Mouse (Mus musculus) CH12.LX (cell line): ENCODE results near the gene Lrp6. TPM values are rescaled to one million over a fixed set of nuclear protein-coding genes. Genes with fewer than 3 reads are reported as not detected.

Experiments used
- DNase-seq: peaks from one replicate; pipeline ENCODE4 v3.0.0-alpha.2; 2013; ENCODE audit errors: extremely low read depth
- H3K27ac ChIP-seq: 2 replicates; pipeline ENCODE4 v1.5.1; 2012; ENCODE audit warnings: low read depth, mild to moderate bottlenecking, control low read depth, moderate library complexity; ENCODE audit not compliant: insufficient read depth
- H3K27me3 ChIP-seq: replicated peaks from 2 replicates; pipeline ENCODE3; 2012; ENCODE audit warnings: inconsistent platforms
- H3K36me3 ChIP-seq, 2 experiments: replicated peaks in 1 of 2; 2 replicates each; pipeline versions ENCODE3 to v1.6.1; 2012; ENCODE audit warnings: inconsistent platforms in 1 of 2, low read length in 1 of 2, mild to moderate bottlenecking in 1 of 2, mixed read lengths in 1 of 2, moderate library complexity in 1 of 2; ENCODE audit not compliant: control insufficient read depth in 1 of 2, insufficient read depth in 1 of 2
- H3K4me1 ChIP-seq, 2 experiments: 2 replicates each; pipeline ENCODE4 v1.6.1; 2012; ENCODE audit warnings: inconsistent platforms in 1 of 2, moderate library complexity in 1 of 2; ENCODE audit not compliant: insufficient read depth in 2 of 2, control insufficient read depth in 1 of 2
- H3K4me2 ChIP-seq: 2 replicates; pipeline ENCODE4 v1.6.1; 2012; ENCODE audit warnings: low read depth, mild to moderate bottlenecking, control low read depth; ENCODE audit not compliant: poor library complexity, insufficient read depth, severe bottlenecking
- H3K4me3 ChIP-seq, 3 experiments: fragments of 150-350 bp in 1 of 3; sonication (generic) in 1 of 3; replicated peaks in 1 of 3; 2 replicates each; pipeline versions ENCODE3 to v1.5.1; 2011 to 2012; ENCODE audit warnings: low read depth in 2 of 3, low read length in 2 of 3, mild to moderate bottlenecking in 2 of 3, moderate library complexity in 2 of 3, control low read depth in 1 of 3, improper control_type of control experiment in 1 of 3, inconsistent platforms in 1 of 3, mixed read lengths in 1 of 3; ENCODE audit not compliant: poor library complexity in 1 of 3
- H3K79me2 ChIP-seq: replicated peaks from 2 replicates; pipeline ENCODE4 v1.6.1; 2012; ENCODE audit warnings: mild to moderate bottlenecking, moderate library complexity; ENCODE audit not compliant: control insufficient read depth, poor library complexity, insufficient read depth, severe bottlenecking; ENCODE audit errors: extremely low read depth
- H3K9ac ChIP-seq: 2 replicates; pipeline ENCODE4 v1.6.1; 2012; ENCODE audit warnings: low read depth, mild to moderate bottlenecking, control low read depth, moderate library complexity; ENCODE audit not compliant: insufficient read depth
- H3K9me3 ChIP-seq: replicated peaks from 2 replicates; pipeline ENCODE3; 2012; ENCODE audit warnings: low read length, inconsistent platforms, mixed read lengths
- BHLHE40 ChIP-seq: IDR thresholded peaks from 2 replicates; pipeline ENCODE4 v1.6.1; 2011; ENCODE audit warnings: mild to moderate bottlenecking, low read depth, low read length, improper control_type of control experiment
- CHD1 ChIP-seq: IDR thresholded peaks from 2 replicates; pipeline ENCODE4 v1.6.1; 2012; ENCODE audit warnings: low read depth, low read length, improper control_type of control experiment, inconsistent platforms
- CHD2 ChIP-seq: IDR thresholded peaks from 2 replicates; pipeline ENCODE4 v1.6.1; 2011; ENCODE audit warnings: low read length, improper control_type of control experiment
- CTCF ChIP-seq, 2 experiments: IDR thresholded peaks in 1 of 2; conservative IDR thresholded peaks in 1 of 2; 2 replicates each; pipeline ENCODE4 v1.5.1; 2011 to 2012; ENCODE audit warnings: low read depth in 2 of 2, low read length in 2 of 2, improper control_type of control experiment in 1 of 2, inconsistent platforms in 1 of 2, mild to moderate bottlenecking in 1 of 2, moderate library complexity in 1 of 2
- E2F4 ChIP-seq: IDR thresholded peaks from 2 replicates; pipeline ENCODE4 v1.6.1; 2011; ENCODE audit warnings: low read depth, low read length, improper control_type of control experiment; ENCODE audit not compliant: insufficient replicate concordance
- EP300 ChIP-seq: IDR thresholded peaks from 2 replicates; pipeline ENCODE4 v1.6.1; 2011; ENCODE audit warnings: low read length, improper control_type of control experiment
- ETS1 ChIP-seq: conservative IDR thresholded peaks from 2 replicates; pipeline ENCODE4 v1.6.1; 2012; ENCODE audit warnings: low read depth, mild to moderate bottlenecking, inconsistent platforms, low read length, improper control_type of control experiment, moderate library complexity
- GABPA ChIP-seq: IDR thresholded peaks from 2 replicates; pipeline ENCODE4 v1.6.1; 2012; ENCODE audit warnings: low read depth, low read length, improper control_type of control experiment, inconsistent platforms; ENCODE audit not compliant: insufficient replicate concordance
- HCFC1 ChIP-seq: IDR thresholded peaks from 2 replicates; pipeline ENCODE4 v1.6.1; 2012; ENCODE audit warnings: low read depth, mild to moderate bottlenecking, inconsistent platforms, low read length, improper control_type of control experiment
- IRF4 ChIP-seq: IDR thresholded peaks from 2 replicates; pipeline ENCODE4 v1.6.1; 2014; ENCODE audit warnings: low read depth, mild to moderate bottlenecking, inconsistent platforms, low read length, improper control_type of control experiment
- JUN ChIP-seq: IDR thresholded peaks from 2 replicates; pipeline ENCODE4 v1.6.1; 2011; ENCODE audit warnings: low read depth, mild to moderate bottlenecking, low read length, improper control_type of control experiment, moderate library complexity; ENCODE audit not compliant: insufficient read depth
- JUND ChIP-seq: conservative IDR thresholded peaks from 2 replicates; pipeline ENCODE4 v1.6.1; 2011; ENCODE audit warnings: low read depth, low read length, improper control_type of control experiment
- KAT2A ChIP-seq: IDR thresholded peaks from 2 replicates; pipeline ENCODE4 v1.6.1; 2012; ENCODE audit warnings: low read length, improper control_type of control experiment, inconsistent platforms; ENCODE audit not compliant: insufficient replicate concordance
- MAFK ChIP-seq: IDR thresholded peaks from 2 replicates; pipeline ENCODE4 v1.6.1; 2011; ENCODE audit warnings: low read length, improper control_type of control experiment; ENCODE audit not compliant: insufficient replicate concordance
- MAZ ChIP-seq: IDR thresholded peaks from 2 replicates; pipeline ENCODE4 v1.6.1; 2012; ENCODE audit warnings: low read depth, mild to moderate bottlenecking, inconsistent platforms, low read length, improper control_type of control experiment, moderate library complexity
- MEF2A ChIP-seq: IDR thresholded peaks from 2 replicates; pipeline ENCODE4 v1.6.1; 2014; ENCODE audit warnings: low read depth, mild to moderate bottlenecking, inconsistent platforms, low read length, improper control_type of control experiment, borderline replicate concordance
- MXI1 ChIP-seq: IDR thresholded peaks from 2 replicates; pipeline ENCODE4 v1.6.1; 2011; ENCODE audit warnings: mild to moderate bottlenecking, low read depth, low read length, improper control_type of control experiment
- MYC ChIP-seq: IDR thresholded peaks from 2 replicates; pipeline ENCODE4 v1.6.1; 2011; ENCODE audit warnings: low read depth, mild to moderate bottlenecking, improper control_type of control experiment, low read length
- NELFE ChIP-seq: IDR thresholded peaks from 2 replicates; pipeline ENCODE4 v1.6.1; 2011; ENCODE audit warnings: low read depth, low read length, improper control_type of control experiment
- NRF1 ChIP-seq: IDR thresholded peaks from 2 replicates; pipeline ENCODE4 v1.6.1; 2014; ENCODE audit warnings: low read depth, mild to moderate bottlenecking, inconsistent platforms, low read length, improper control_type of control experiment, moderate library complexity
- POLR2AphosphoS2 ChIP-seq: IDR thresholded peaks from 2 replicates; pipeline ENCODE4 v1.6.1; 2011; ENCODE audit warnings: low read depth, low read length, improper control_type of control experiment
- SIN3A ChIP-seq: IDR thresholded peaks from 2 replicates; pipeline ENCODE4 v1.6.1; 2012; ENCODE audit warnings: low read length, improper control_type of control experiment, inconsistent platforms
- SMC3 ChIP-seq: IDR thresholded peaks from 2 replicates; pipeline ENCODE4 v1.6.1; 2011; ENCODE audit warnings: low read depth, low read length, improper control_type of control experiment
- TCF12 ChIP-seq: IDR thresholded peaks from 2 replicates; pipeline ENCODE4 v1.6.1; 2014; ENCODE audit warnings: low read depth, mild to moderate bottlenecking, inconsistent platforms, low read length, improper control_type of control experiment
- UBTF ChIP-seq: IDR thresholded peaks from 2 replicates; pipeline ENCODE4 v1.6.1; 2012; ENCODE audit warnings: low read depth, mild to moderate bottlenecking, inconsistent platforms, low read length, improper control_type of control experiment, moderate library complexity
- USF2 ChIP-seq: conservative IDR thresholded peaks from 2 replicates; pipeline ENCODE4 v1.6.1; 2011; ENCODE audit warnings: low read depth, low read length, improper control_type of control experiment
- ZMIZ1 ChIP-seq: IDR thresholded peaks from 2 replicates; pipeline ENCODE4 v1.6.1; 2012; ENCODE audit warnings: low read depth, mild to moderate bottlenecking, inconsistent platforms, low read length, improper control_type of control experiment
- ZNF384 ChIP-seq: IDR thresholded peaks from 2 replicates; pipeline ENCODE4 v1.6.1; 2012; ENCODE audit warnings: low read depth, low read length, improper control_type of control experiment, inconsistent platforms
- dilution Hi-C: fragments of 300-500 bp; cut with MboI; formaldehyde crosslinking; loops from 2 replicates; pipeline ENCODE4 v1.14.3; 2020; ENCODE audit warnings: low sequenced_read_pairs; ENCODE audit not compliant: extremely low pct_unique_long_range_greater_than_20kb, extremely low pct_ligation_motif_present
- in situ Hi-C: fragments of 300-500 bp; cut with MboI; formaldehyde crosslinking; loops from 3 replicates; pipeline ENCODE4 v1.14.3; 2019; ENCODE audit warnings: low sequenced_read_pairs, low pct_ligation_motif_present, low pct_unique_long_range_greater_than_20kb, mixed read lengths
- polyA plus RNA-seq: library from polyadenylated mRNA; unstranded; fragments of >175 nt; gene quantifications from 2 replicates; pipeline ENCODE4 v1.2.1, GENCODE M21; 2012; ENCODE audit warnings: low read depth; ENCODE audit not compliant: insufficient read length
- total RNA-seq, 2 experiments: library from RNA; depleted of rRNA; stranded (reverse); fragments of 300-350 nt in 1 of 2; fragments of >200 nt in 1 of 2; gene quantifications; 2 replicates each; pipeline ENCODE4 v1.2.3; 2012 to 2014

Gene Lrp6
- total and polyA plus RNA-seq, 3 experiments, result 12.4 to 15.6 (median 13.3) TPM

GRCm38 (mm10) chr6:134500381-134501162 is 66.2 kb downstream of the Lrp6 start:
- no peak for TF ChIP-seq MYC
- no peak for TF ChIP-seq UBTF
- no peak for TF ChIP-seq JUND
- no peak for TF ChIP-seq NELFE
- TF ChIP-seq HCFC1, result no peak
- no peak for TF ChIP-seq SMC3
- no peak for TF ChIP-seq CHD1
- TF ChIP-seq CHD2, result no peak
- no peak for TF ChIP-seq MAZ
- TF ChIP-seq BHLHE40, result no peak
- no peak for TF ChIP-seq SIN3A
- TF ChIP-seq MAFK, result no peak
- no peak for TF ChIP-seq CTCF (conservative IDR thresholded peaks at IDR 0.05 in 1 of 2, IDR thresholded peaks at IDR 0.05 in 1 of 2; ENCODE audit: low read depth in 2 of 2, low read length in 2 of 2)
- no peak for TF ChIP-seq E2F4
- no peak for TF ChIP-seq ETS1
- no peak for TF ChIP-seq MXI1
- TF ChIP-seq EP300, result no peak
- TF ChIP-seq IRF4, result no peak
- peaks cover 4 to 50% of the 10 kb centered on the region in 2 experiments for H3K36me3 ChIP-seq
- no peak overlapping the region for H3K9ac ChIP-seq
- H3K4me2 ChIP-seq, result no peak overlapping the region
- no peaks in the 10 kb centered on the region for H3K79me2 ChIP-seq
- H3K9me3 ChIP-seq, result no peaks in the 10 kb centered on the region
- DNase-seq, result no peak
- peaks cover 0 to 12% of the 10 kb centered on the region in 2 experiments; a peak in 2 of 4 replicates for H3K4me1 ChIP-seq
- H3K4me3 ChIP-seq, result no peak overlapping the region
- dilution Hi-C loops (no loop called here), in situ Hi-C loops (no loop called here)
- no peaks in the 10 kb centered on the region for H3K27me3 ChIP-seq
- H3K27ac ChIP-seq, result no peak overlapping the region

- H3K36me3 ChIP-seq, result peaks cover 0 to 46% of the 10 kb centered on the region in 2 experiments
- no peak overlapping the region for H3K4me2 ChIP-seq
- no peaks in the 10 kb centered on the region for H3K9me3 ChIP-seq
- dilution Hi-C loops, result no loop called here
- H3K4me3 ChIP-seq, result no peak overlapping the region
- H3K27ac ChIP-seq, result no peak overlapping the region
- H3K4me1 ChIP-seq, result peaks cover 0 to 15% of the 10 kb centered on the region in 2 experiments; a peak in 2 of 4 replicates
- H3K9ac ChIP-seq, result no peak overlapping the region
- H3K79me2 ChIP-seq, result no peaks in the 10 kb centered on the region
- H3K27me3 ChIP-seq, result no peaks in the 10 kb centered on the region
- no peak for TF ChIP-seq IRF4
- no peak for TF ChIP-seq NRF1
- TF ChIP-seq USF2, result no peak
- TF ChIP-seq SMC3, result no peak
- no peak for TF ChIP-seq GABPA
- TF ChIP-seq ZMIZ1, result no peak
- TF ChIP-seq POLR2AphosphoS2, result no peak
- TF ChIP-seq TCF12, result no peak
- no peak for TF ChIP-seq MYC
- TF ChIP-seq JUN, result no peak
- no peak for TF ChIP-seq SIN3A
- no peak for TF ChIP-seq MEF2A
- no peak for TF ChIP-seq ZNF384
- no peak for TF ChIP-seq CTCF (conservative IDR thresholded peaks at IDR 0.05 in 1 of 2, IDR thresholded peaks at IDR 0.05 in 1 of 2; ENCODE audit: low read depth in 2 of 2, low read length in 2 of 2)
- TF ChIP-seq KAT2A, result no peak
- in situ Hi-C loops, result no loop called here
- no peak for DNase-seq
Observed at GRCm38 (mm10) chr6:134499089-134499488, 67.7 kb downstream of the Lrp6 start.
